25 mouse cellular contexts compared by ENCODE assay signal in the genomic region with DNA sequence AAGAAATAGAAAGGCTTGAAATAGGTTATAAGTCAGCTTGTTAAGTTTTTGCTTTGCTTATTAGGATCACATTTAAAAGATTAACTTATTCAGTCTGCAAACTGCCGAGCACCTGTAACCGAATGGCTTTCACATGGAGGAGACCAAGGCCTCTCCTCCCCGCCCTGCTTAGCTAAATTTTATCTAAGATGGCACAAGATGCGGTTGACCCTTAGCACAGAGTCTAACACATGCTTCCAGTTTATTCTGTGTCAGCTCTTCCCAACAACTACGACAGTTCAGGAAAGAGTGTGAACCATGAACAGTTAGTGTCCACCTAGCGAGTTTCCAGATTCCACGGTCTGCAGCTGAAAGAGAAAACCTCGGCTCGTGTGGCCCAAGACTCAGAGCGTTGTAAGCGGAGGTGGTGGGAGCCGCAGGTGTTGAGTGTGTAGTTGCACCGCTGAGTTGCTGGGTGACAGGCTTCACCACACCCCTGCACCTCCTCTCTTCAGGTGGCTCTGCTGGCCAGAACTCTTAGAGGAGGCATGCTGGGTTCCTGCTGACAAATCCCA. TPM values are rescaled to one million over a fixed set of nuclear protein-coding genes. Genes with fewer than 3 reads are reported as not detected.
DNase-seq lines count a peak whose midpoint lies in the region; ATAC-seq lines count a peak whose summit lies in the region.
"Had no signal": no experiment of that assay in that cellular context is flagged by ENCODE, and none has a peak within 500 bp of the region (broad histone marks: within the 10 kb centered on the region; RNA-seq: fewer than 3 reads in every experiment).

No protein-coding gene starts in this region.

- no peak overlapping the region for H3K9ac ChIP-seq in kidney, embryonic 15.5 days
- H3K9ac ChIP-seq in hindbrain, embryonic 12.5 days, result no peak overlapping the region
- H3K9ac ChIP-seq: forebrain, postnatal 0 days; heart, embryonic 15.5 days; hindbrain, embryonic 15.5 days; limb, embryonic 13.5 days; liver, embryonic 13.5 days; lung, embryonic 14.5 days; midbrain, embryonic 15.5 days; neural tube, embryonic 12.5 days had no signal

- WGBS in kidney, embryonic 15.5 days, result 80% methylated on average over 13 of the region's 13 CpGs
- WGBS in hindbrain, embryonic 12.5 days, result 77% methylated on average over 13 of the region's 13 CpGs

- intact Hi-C loops in heart, postnatal 10 days (cut with DNase I), result no loop called here

- H3K27ac ChIP-seq in kidney, embryonic 15.5 days, result peak overlapping the region; percentile 72
- no peak overlapping the region for H3K27ac ChIP-seq in hindbrain, embryonic 12.5 days
- H3K27ac ChIP-seq: embryonic facial prominence, embryonic 10.5 days; heart, embryonic 15.5 days; hindbrain, embryonic 15.5 days; limb, embryonic 13.5 days; liver, embryonic 13.5 days; midbrain, embryonic 15.5 days; neural tube, embryonic 12.5 days had no signal

- H3K4me2 ChIP-seq in kidney, embryonic 15.5 days, result 0 out of 2 replicates have a peak overlapping the region, but pooled peaks have one; percentile 16
- no peak overlapping the region for H3K4me2 ChIP-seq in hindbrain, embryonic 12.5 days (replicated peaks)
- H3K4me2 ChIP-seq: heart, embryonic 15.5 days; hindbrain, embryonic 15.5 days; limb, embryonic 13.5 days; liver, embryonic 13.5 days; lung, embryonic 14.5 days; midbrain, embryonic 15.5 days; neural tube, embryonic 12.5 days had no signal

- H3K36me3 ChIP-seq in kidney, embryonic 15.5 days, result no peaks in the 10 kb centered on the region
- no peaks in the 10 kb centered on the region for H3K36me3 ChIP-seq in hindbrain, embryonic 12.5 days
- H3K36me3 ChIP-seq: embryonic facial prominence, embryonic 10.5 days; heart, embryonic 15.5 days; hindbrain, embryonic 15.5 days; limb, embryonic 13.5 days; liver, embryonic 13.5 days; midbrain, embryonic 15.5 days; neural tube, embryonic 12.5 days had no signal

- no peak overlapping the region for H3K4me3 ChIP-seq in kidney, embryonic 15.5 days (replicated peaks)
- no peak overlapping the region for H3K4me3 ChIP-seq in hindbrain, embryonic 12.5 days
- H3K4me3 ChIP-seq: embryonic facial prominence, embryonic 10.5 days; heart, embryonic 15.5 days; hindbrain, embryonic 15.5 days; limb, embryonic 13.5 days; liver, embryonic 13.5 days; megakaryocyte, embryonic 14.5 days; midbrain, embryonic 15.5 days; neural tube, embryonic 12.5 days had no signal

- no peaks in the 10 kb centered on the region for H3K27me3 ChIP-seq in kidney, embryonic 15.5 days
- H3K27me3 ChIP-seq in hindbrain, embryonic 12.5 days, result 0 out of 2 replicates have a peak, but pooled peaks cover 3% of the 10 kb centered on the region
- H3K27me3 ChIP-seq: heart, embryonic 15.5 days; hindbrain, embryonic 15.5 days; midbrain, embryonic 15.5 days; neural tube, embryonic 12.5 days had no signal

- peaks cover 3% of the 10 kb centered on the region; the same call in 1 of the 2 replicates for H3K4me1 ChIP-seq in kidney, embryonic 15.5 days
- H3K4me1 ChIP-seq in hindbrain, embryonic 12.5 days, result no peaks in the 10 kb centered on the region
- H3K4me1 ChIP-seq: heart, embryonic 15.5 days; hindbrain, embryonic 15.5 days; limb, embryonic 13.5 days; midbrain, embryonic 15.5 days; neural tube, embryonic 12.5 days had no signal

- ATAC-seq in kidney, embryonic 15.5 days (replicated peaks; ENCODE audit: low FRiP score), result peak; percentile 56; the same call in 1 of the 2 replicates
- no peak for ATAC-seq in hindbrain, embryonic 12.5 days (ENCODE audit: low FRiP score)
- no peak for ATAC-seq in activated CD4-positive, CD25-positive, alpha-beta regulatory T cell, adult 4 months
- ATAC-seq: forebrain, postnatal 0 days; midbrain, embryonic 15.5 days had no signal

- DNase-seq in heart, adult 11 months, result peak; percentile 71
- DNase-seq in heart, postnatal 10 days, result no peak
- peak; percentile 17 for DNase-seq in ZHBTc4 (ENCODE audit: low read depth, low spot score)
- DNase-seq in kidney, postnatal 36 days, result peak; percentile 66 to 88
- DNase-seq: adrenal gland, postnatal 36 days; cerebellum, adult 9-11 months; forebrain, postnatal 0 days; heart, postnatal 4 days; liver, embryonic 13.5 days; lung, embryonic 14.5 days; right cerebral cortex, postnatal 14 days; thymus, postnatal 14 days had no signal

- no peaks in the 10 kb centered on the region for H3K9me3 ChIP-seq in kidney, embryonic 15.5 days (replicated peaks)
- no peaks in the 10 kb centered on the region for H3K9me3 ChIP-seq in hindbrain, embryonic 12.5 days (replicated peaks)
- H3K9me3 ChIP-seq: embryonic facial prominence, embryonic 10.5 days; heart, embryonic 15.5 days; hindbrain, embryonic 15.5 days; limb, embryonic 13.5 days; liver, embryonic 13.5 days; midbrain, embryonic 15.5 days; neural tube, embryonic 12.5 days had no signal

RNA-seq across cellular contexts. Expression of a gene that starts 5.4 kb away (rescaled TPM):
- total RNA-seq in heart, postnatal 10 days (2021), result 10 to 100 TPM; 50.3 to 50.9 TPM
- 92.9 and 102 TPM in 2 replicates for polyA plus RNA-seq in kidney, embryonic 15.5 days (2015; fragmentation: Nextera tagmentation; extraction: Ambion mirVana)
- 34.1 and 35.3 TPM in 2 replicates for polyA plus RNA-seq in hindbrain, embryonic 12.5 days (2016; fragmentation: Nextera tagmentation; extraction: Ambion mirVana)
- polyA plus RNA-seq in activated CD4-positive, CD25-positive, alpha-beta regulatory T cell, adult 4 months (2017; shearing (Covaris generic)), result 10 to 100 TPM; 20.4 to 23.1 TPM

RNA-seq across cellular contexts. Expression of a gene that starts 22.9 kb away (rescaled TPM):
- total RNA-seq in heart, postnatal 10 days (2021), result 1 to 10 TPM; 4.3 to 4.7 TPM
- polyA plus RNA-seq in kidney, embryonic 15.5 days (2015; fragmentation: Nextera tagmentation; extraction: Ambion mirVana), result 4.6 and 5.1 TPM in 2 replicates
- polyA plus RNA-seq in hindbrain, embryonic 12.5 days (2016; fragmentation: Nextera tagmentation; extraction: Ambion mirVana), result 7.6 and 7.9 TPM in 2 replicates
- polyA plus RNA-seq in activated CD4-positive, CD25-positive, alpha-beta regulatory T cell, adult 4 months (2017; shearing (Covaris generic)), result 1 to 10 TPM; 1.1 to 1.2 TPM

RNA-seq across cellular contexts. Expression of a gene that starts 26.4 kb away (rescaled TPM):
- 10 to 100 TPM; 31.8 to 34.0 TPM for total RNA-seq in heart, postnatal 10 days (2021)
- 95.1 and 95.5 TPM in 2 replicates for polyA plus RNA-seq in kidney, embryonic 15.5 days (2015; fragmentation: Nextera tagmentation; extraction: Ambion mirVana)
- 69.7 and 73.4 TPM in 2 replicates for polyA plus RNA-seq in hindbrain, embryonic 12.5 days (2016; fragmentation: Nextera tagmentation; extraction: Ambion mirVana)
- polyA plus RNA-seq in activated CD4-positive, CD25-positive, alpha-beta regulatory T cell, adult 4 months (2017; shearing (Covaris generic)), result 10 to 100 TPM; 45.6 to 74.8 TPM

RNA-seq across cellular contexts. Expression of a gene that starts 39.2 kb away (rescaled TPM):
- total RNA-seq in heart, postnatal 10 days (2021), result not detected
- 0.44 TPM in 1 of 2 replicates, not detected in the other for polyA plus RNA-seq in kidney, embryonic 15.5 days (2015; fragmentation: Nextera tagmentation; extraction: Ambion mirVana)
- polyA plus RNA-seq in hindbrain, embryonic 12.5 days (2016; fragmentation: Nextera tagmentation; extraction: Ambion mirVana), result 0.20 and 0.30 TPM in 2 replicates
- polyA plus RNA-seq in activated CD4-positive, CD25-positive, alpha-beta regulatory T cell, adult 4 months (2017; shearing (Covaris generic)), result not detected
- total RNA-seq: adrenal gland, adult 18-20 months; adrenal gland, postnatal 36 days; forebrain, postnatal 0 days; gastrocnemius, postnatal 4 days; heart, postnatal 4 days; left cerebral cortex, postnatal 14 days had no signal
- polyA plus RNA-seq: forebrain, postnatal 0 days; heart, embryonic 15.5 days; liver, embryonic 13.5 days had no signal

RNA-seq across cellular contexts. Expression of a gene that starts 42.4 kb away (rescaled TPM):
- total RNA-seq in heart, postnatal 10 days (2021), result 10 to 100 TPM; 30.3 to 41.9 TPM
- 13.0 and 13.4 TPM in 2 replicates for polyA plus RNA-seq in kidney, embryonic 15.5 days (2015; fragmentation: Nextera tagmentation; extraction: Ambion mirVana)
- 27.7 and 29.1 TPM in 2 replicates for polyA plus RNA-seq in hindbrain, embryonic 12.5 days (2016; fragmentation: Nextera tagmentation; extraction: Ambion mirVana)
- polyA plus RNA-seq in activated CD4-positive, CD25-positive, alpha-beta regulatory T cell, adult 4 months (2017; shearing (Covaris generic)), result under 1 TPM; 0.10 to 0.20 TPM

Comparison
In these comparisons a context has a peak if more than half of its experiments do, and no peak if none do; other contexts are left out.
1. DNase-seq: peak in heart, adult 11 months (single experiment), ZHBTc4 (single experiment) and kidney, postnatal 36 days (2 of 2); none in heart, postnatal 10 days (0 of 2).